Mouse (Mus musculus) CH12.LX (cell line): Measurements from ENCODE around the gene Scfd2.

Experiments
- CHD2 ChIP-seq: IDR thresholded peaks from 2 replicates; pipeline ENCODE4 v1.6.1; 2011; ENCODE audit warnings: low read length, improper control_type of control experiment
- GABPA ChIP-seq: IDR thresholded peaks from 2 replicates; pipeline ENCODE4 v1.6.1; 2012; ENCODE audit warnings: low read depth, low read length, improper control_type of control experiment, inconsistent platforms; ENCODE audit not compliant: insufficient replicate concordance
- USF1 ChIP-seq: IDR thresholded peaks from 2 replicates; pipeline ENCODE4 v1.6.1; 2014; ENCODE audit warnings: low read depth, mild to moderate bottlenecking, inconsistent platforms, low read length, improper control_type of control experiment

- TF ChIP-seq GABPA (no peak), USF1 (no peak), CHD2 (no peak)
These were observed 40.2 kb upstream of the Scfd2 start for GRCm38 (mm10) chr5:74571767-74572166.
